Mouse (Mus musculus): ENCODE measurements around the gene Tpcn2.

- TF ChIP-seq CTCF (IDR thresholded peaks at IDR 0.05; ENCODE audit: low read depth) (no peak), EP300 (optimal IDR thresholded peaks at IDR 0.05) (no peak)
Measured at GRCm38 (mm10) chr7:145285476-145285875, 1.7 kb upstream of the Tpcn2 start.

All from stomach, postnatal 0 days (tissue).